Mouse (Mus musculus) neural tube, embryonic 12.5 days (tissue): ENCODE measurements around the gene Tardbp. TPM values are rescaled to one million over a fixed set of nuclear protein-coding genes. Genes with fewer than 3 reads are reported as not detected.

Source experiments
- ATAC-seq: fragments of 200-750 bp; cut with Nextera tagmentation; 2 replicates; pipeline ENCODE4 v1.8.0; 2017; ENCODE audit warnings: low read depth, mild to moderate bottlenecking, moderate TSS enrichment, moderate library complexity; ENCODE audit not compliant: low FRiP score
- H3K27ac ChIP-seq: fragments of 300-500 bp; sonication (generic); 2 replicates; pipeline ENCODE4 v1.5.1; 2016
- H3K27me3 ChIP-seq: fragments of 300-500 bp; sonication (generic); replicated peaks from 2 replicates; pipeline ENCODE4 v1.6.1; 2016; ENCODE audit warnings: mild to moderate bottlenecking
- H3K36me3 ChIP-seq: fragments of 300-500 bp; sonication (generic); 2 replicates; pipeline ENCODE4 v1.6.1; 2016; ENCODE audit warnings: mild to moderate bottlenecking
- H3K4me1 ChIP-seq: fragments of 300-500 bp; sonication (generic); 2 replicates; pipeline ENCODE4 v1.6.1; 2016
- H3K4me2 ChIP-seq: fragments of 300-500 bp; sonication (generic); replicated peaks from 2 replicates; pipeline ENCODE4 v1.6.1; 2016; ENCODE audit warnings: mild to moderate bottlenecking
- H3K4me3 ChIP-seq: fragments of 300-500 bp; sonication (generic); 2 replicates; pipeline ENCODE4 v1.5.1; 2016
- H3K9ac ChIP-seq: fragments of 300-500 bp; sonication (generic); 2 replicates; pipeline ENCODE4 v1.6.1; 2016; ENCODE audit warnings: mild to moderate bottlenecking
- H3K9me3 ChIP-seq: fragments of 300-500 bp; sonication (generic); 2 replicates; pipeline ENCODE4 v1.6.1; 2016; ENCODE audit warnings: mild to moderate bottlenecking
- WGBS: fragments of 180-500 bp; shearing (Covaris S2); methylation state at CpG from one replicate; pipeline ENCODE4 v1.1.7; 2016; 5-methylcytosine and 5-hydroxymethylcytosine counted together
- polyA plus RNA-seq: library from polyadenylated mRNA; unstranded; fragments of >200 nt; fragmentation: Nextera tagmentation; extraction: Ambion mirVana; gene quantifications from 2 replicates; pipeline ENCODE4 v1.2.1, GENCODE M21; 2016

The Tardbp gene
- polyA plus RNA-seq, 1 experiment from 2014 or later = 323 TPM

DNA sequence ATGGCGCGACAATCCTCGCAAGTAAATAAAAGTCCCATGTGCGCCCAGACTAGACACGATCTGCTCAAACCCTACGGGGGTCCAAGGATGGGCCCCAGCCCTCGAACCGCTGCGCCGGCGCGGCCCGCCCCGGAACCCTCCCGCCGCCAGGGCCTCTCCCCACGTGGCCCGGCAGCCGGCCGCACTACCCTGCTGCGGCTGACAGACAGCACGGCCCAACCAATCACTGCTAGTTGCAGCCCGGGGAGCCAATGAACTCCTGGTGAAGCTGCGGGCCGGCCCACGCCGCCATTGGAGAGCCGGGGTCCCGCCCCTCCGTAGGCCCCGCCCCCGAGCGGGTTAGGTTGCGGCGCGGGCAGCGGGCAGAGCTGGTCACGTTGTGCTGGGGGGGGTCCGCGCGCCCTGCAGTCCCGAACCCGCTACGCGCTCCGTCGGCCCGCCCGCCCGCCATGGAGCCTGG lies 35.6 kb downstream of the Tardbp start, which contains the start of gene Srm:
TSS of gene Srm (plus strand) at position 333 of the 460 bp plus-strand sequence.
- under 1% methylated on average over 50 of the region's 50 CpGs for WGBS
- H3K4me1 ChIP-seq = peaks cover 20% of the 10 kb centered on the region
- no peak within 1 kb of the TSS for H3K27ac ChIP-seq
- peak; percentile 99 for ATAC-seq
- peak within 1 kb of the TSS; percentile 98 for H3K4me2 ChIP-seq
- no peaks in the 10 kb centered on the region for H3K27me3 ChIP-seq
- H3K36me3 ChIP-seq = peaks cover 30% of the 10 kb centered on the region
- H3K9me3 ChIP-seq = no peaks in the 10 kb centered on the region
- peak within 1 kb of the TSS; percentile 94 for H3K4me3 ChIP-seq
- H3K9ac ChIP-seq = peak within 1 kb of the TSS; percentile 82

DNA sequence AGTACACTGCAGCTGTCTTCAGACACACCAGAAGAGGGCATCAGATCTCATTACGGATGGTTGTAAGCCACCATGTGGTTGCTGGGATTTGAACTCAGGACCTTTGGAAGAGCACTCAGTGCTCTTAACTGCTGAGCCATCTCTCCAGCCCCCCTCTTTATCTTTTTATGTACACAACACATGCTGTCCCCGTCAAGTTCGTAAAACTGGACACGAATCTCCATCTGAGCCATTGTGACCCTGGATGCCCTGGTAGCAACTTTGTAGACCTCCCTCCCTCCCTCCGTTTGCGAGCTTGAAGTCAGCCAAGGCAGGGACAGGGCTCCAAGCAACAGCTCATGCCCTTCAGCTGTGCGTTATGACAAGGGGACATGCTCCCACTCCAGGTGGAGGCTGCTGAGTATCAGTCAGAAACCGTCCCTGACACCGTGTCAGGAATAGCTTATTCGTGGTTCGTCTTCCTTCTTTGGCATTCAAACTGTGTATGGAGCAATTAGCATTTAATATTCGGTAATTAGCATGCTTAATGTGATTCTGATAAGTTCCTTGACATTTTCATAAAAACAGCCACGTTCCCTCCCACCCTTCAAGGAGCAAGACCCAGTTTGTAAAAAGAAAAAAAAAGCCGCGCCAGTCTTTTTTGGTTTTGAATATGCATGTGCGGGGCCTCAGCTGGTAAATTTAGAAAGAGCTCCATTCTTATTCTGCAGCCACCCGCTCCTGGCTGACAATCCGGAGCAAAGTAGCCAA lies 36.2 kb downstream of the Tardbp start:
- H3K27ac ChIP-seq = no peak overlapping the region
- H3K4me1 ChIP-seq = peaks cover 20% of the 10 kb centered on the region
- H3K9ac ChIP-seq = peak overlapping the region; percentile 82; the same call in 1 of the 2 replicates
- H3K9me3 ChIP-seq = no peaks in the 10 kb centered on the region
- WGBS = 6% methylated on average over 18 of the region's 18 CpGs
- peaks cover 24% of the 10 kb centered on the region for H3K36me3 ChIP-seq
- H3K27me3 ChIP-seq = no peaks in the 10 kb centered on the region
- peak overlapping the region; percentile 98 for H3K4me2 ChIP-seq
- no peak for ATAC-seq
- H3K4me3 ChIP-seq = peak overlapping the region; percentile 94

DNA sequence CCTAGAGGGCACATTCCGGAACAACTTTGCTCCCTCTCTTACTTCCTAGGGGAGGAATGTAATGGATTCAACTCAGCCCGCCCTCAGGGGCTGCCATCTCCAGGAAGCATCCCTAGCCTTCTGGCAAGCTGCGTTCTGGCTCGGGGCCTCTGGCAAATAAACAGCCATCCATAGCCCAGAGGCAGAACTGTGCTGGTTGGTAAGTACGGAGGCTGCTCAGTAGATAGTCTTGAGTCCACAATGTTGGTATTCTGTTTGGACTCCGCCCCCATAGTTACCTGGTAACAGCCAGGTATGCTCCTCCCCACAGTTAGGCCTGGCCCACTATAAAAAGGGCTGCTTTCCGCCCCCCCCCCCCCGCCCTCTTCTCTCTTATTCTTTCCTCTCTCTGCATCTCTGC lies 37.3 kb downstream of the Tardbp start:
- H3K27me3 ChIP-seq = no peaks in the 10 kb centered on the region
- peaks cover 16% of the 10 kb centered on the region for H3K36me3 ChIP-seq
- H3K4me2 ChIP-seq = no peak overlapping the region
- H3K4me3 ChIP-seq = no peak overlapping the region
- H3K4me1 ChIP-seq = peaks cover 20% of the 10 kb centered on the region
- H3K9ac ChIP-seq = no peak overlapping the region
- no peaks in the 10 kb centered on the region for H3K9me3 ChIP-seq
- WGBS = 61% methylated on average over 6 of the region's 8 CpGs
- ATAC-seq = no peak
- no peak overlapping the region for H3K27ac ChIP-seq

DNA sequence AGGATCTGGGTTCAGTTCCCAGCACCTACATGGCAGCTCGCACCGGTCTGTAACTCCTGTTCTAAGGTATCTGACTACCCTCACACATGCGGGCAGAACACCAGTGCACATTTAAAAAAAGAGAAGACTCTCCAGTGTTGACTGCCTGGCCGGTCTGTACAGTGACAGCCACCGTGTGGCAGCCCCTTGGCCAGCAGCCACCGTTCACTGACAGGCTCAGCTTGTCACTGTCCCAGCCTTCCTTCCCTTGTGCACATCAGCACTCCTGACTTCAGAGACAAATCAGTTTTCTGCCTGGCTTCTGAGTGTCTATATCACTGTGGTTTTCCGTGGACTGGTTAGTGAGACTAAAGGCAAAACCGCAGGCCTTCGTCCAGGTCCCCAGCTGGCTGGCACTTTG lies 38.0 kb downstream of the Tardbp start:
- no peak overlapping the region for H3K27ac ChIP-seq
- H3K4me2 ChIP-seq = no peak overlapping the region
- peaks cover 8% of the 10 kb centered on the region for H3K36me3 ChIP-seq
- no peak overlapping the region for H3K9ac ChIP-seq
- H3K4me3 ChIP-seq = no peak overlapping the region
- no peak for ATAC-seq
- WGBS = 86% methylated on average over 9 of the region's 9 CpGs
- peaks cover 20% of the 10 kb centered on the region for H3K4me1 ChIP-seq
- no peaks in the 10 kb centered on the region for H3K9me3 ChIP-seq
- no peaks in the 10 kb centered on the region for H3K27me3 ChIP-seq

DNA sequence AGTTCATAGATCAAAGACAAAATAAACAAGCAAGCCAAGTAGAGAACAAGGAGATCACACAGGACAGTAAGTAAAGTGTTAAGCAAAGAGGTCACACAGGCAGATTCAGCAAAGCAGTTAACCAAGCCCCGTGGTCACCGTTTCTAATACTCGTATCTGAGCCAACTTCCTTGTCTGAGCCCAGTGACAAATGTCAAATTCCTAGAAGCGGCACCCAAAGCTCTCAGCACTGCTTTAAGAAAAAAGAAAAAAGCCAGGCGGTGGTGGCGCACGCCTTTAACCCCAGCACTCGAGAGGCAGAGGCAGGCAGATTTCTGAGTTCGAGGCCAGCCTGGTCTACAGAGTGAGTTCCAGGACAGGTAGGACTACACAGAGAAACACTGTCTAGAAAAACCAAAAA lies 40.2 kb downstream of the Tardbp start:
- Histone ChIP-seq H3K4me1 (0 out of 2 replicates have a peak, but pooled peaks cover 4% of the 10 kb centered on the region), H3K4me3 (no peak overlapping the region), H3K9me3 (no peaks in the 10 kb centered on the region), H3K36me3 (peaks cover 21% of the 10 kb centered on the region), H3K27me3 (no peaks in the 10 kb centered on the region), H3K9ac (no peak overlapping the region), H3K27ac (no peak overlapping the region), H3K4me2 (no peak overlapping the region)
- no peak for ATAC-seq
- 87% methylated on average over 9 of the region's 9 CpGs for WGBS

DNA sequence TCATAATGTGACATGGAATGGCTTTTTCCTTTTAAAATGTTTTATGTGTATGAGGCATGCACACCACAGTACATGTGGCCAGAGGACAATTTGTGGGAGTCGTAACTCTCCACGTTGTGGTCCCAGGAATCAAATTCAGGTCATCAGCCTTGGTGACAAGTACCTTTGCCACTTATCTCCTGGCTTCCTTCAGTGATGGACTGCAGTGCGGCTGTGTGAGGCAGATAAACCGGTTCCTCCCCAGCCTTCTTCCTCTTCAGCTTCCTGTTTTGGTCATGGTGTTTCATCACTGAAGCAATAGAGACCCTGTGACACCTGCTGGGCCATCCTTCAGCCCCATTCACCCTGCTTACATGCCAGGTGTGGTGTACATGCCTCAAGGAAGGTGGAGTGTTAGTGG lies 43.6 kb downstream of the Tardbp start:
- H3K27ac ChIP-seq = no peak overlapping the region
- 85% methylated on average over 4 of the region's 4 CpGs for WGBS
- no peaks in the 10 kb centered on the region for H3K4me1 ChIP-seq
- no peak overlapping the region for H3K9ac ChIP-seq
- H3K27me3 ChIP-seq = no peaks in the 10 kb centered on the region
- no peak overlapping the region for H3K4me2 ChIP-seq
- no peak overlapping the region for H3K4me3 ChIP-seq
- ATAC-seq = no peak
- peaks cover 54% of the 10 kb centered on the region for H3K36me3 ChIP-seq
- H3K9me3 ChIP-seq = no peaks in the 10 kb centered on the region

DNA sequence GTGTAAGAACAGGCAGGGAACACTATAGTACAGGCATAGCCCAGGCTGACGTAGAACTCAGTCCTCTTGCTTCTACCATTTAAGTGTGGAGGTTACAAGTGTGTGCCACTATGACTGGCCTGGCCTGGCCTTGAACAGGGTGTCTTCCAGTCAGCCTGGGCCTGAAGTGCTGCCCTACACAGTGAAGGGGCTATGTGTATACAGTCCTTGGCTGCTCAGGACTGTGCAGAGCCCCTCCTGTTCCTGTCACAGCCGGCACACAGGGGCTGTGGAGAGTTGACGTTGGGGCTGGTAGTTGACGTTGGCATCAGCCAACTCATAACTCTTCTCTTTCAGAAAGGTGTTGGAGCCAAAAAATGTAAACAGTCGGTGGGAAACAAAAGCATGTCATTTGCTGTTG lies 45.4 kb downstream of the Tardbp start:
- Histone ChIP-seq H3K9ac (no peak overlapping the region), H3K27me3 (no peaks in the 10 kb centered on the region), H3K27ac (no peak overlapping the region), H3K4me1 (no peaks in the 10 kb centered on the region), H3K4me2 (no peak overlapping the region), H3K9me3 (no peaks in the 10 kb centered on the region), H3K36me3 (peaks cover 72% of the 10 kb centered on the region), H3K4me3 (no peak overlapping the region)
- 93% methylated on average over 5 of the region's 5 CpGs for WGBS
- no peak for ATAC-seq

DNA sequence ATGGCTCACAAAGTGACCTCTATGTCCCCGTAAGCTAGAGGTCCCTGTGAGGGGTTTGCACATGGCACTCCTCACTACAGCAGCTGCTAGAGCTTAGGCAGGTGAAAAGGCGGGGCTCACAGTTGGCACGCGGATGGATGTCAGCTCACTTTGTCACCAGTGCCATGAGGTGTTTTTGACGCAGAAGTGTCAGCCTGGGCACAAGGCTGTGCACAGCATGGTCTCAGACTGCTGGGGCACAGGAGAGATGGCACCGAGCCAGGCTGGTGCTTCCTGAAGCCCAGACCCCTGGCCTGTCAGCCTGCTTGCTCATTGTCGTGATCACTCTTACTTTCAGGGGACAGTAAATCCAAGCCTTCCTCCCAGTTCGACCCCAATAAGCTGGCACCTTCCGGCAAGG lies 46.1 kb downstream of the Tardbp start:
- no peak overlapping the region for H3K4me2 ChIP-seq
- no peak overlapping the region for H3K9ac ChIP-seq
- no peak for ATAC-seq
- no peak overlapping the region for H3K4me3 ChIP-seq
- H3K36me3 ChIP-seq = peaks cover 78% of the 10 kb centered on the region
- H3K4me1 ChIP-seq = no peaks in the 10 kb centered on the region
- H3K9me3 ChIP-seq = no peaks in the 10 kb centered on the region
- WGBS = 92% methylated on average over 9 of the region's 9 CpGs
- no peaks in the 10 kb centered on the region for H3K27me3 ChIP-seq
- H3K27ac ChIP-seq = no peak overlapping the region

DNA sequence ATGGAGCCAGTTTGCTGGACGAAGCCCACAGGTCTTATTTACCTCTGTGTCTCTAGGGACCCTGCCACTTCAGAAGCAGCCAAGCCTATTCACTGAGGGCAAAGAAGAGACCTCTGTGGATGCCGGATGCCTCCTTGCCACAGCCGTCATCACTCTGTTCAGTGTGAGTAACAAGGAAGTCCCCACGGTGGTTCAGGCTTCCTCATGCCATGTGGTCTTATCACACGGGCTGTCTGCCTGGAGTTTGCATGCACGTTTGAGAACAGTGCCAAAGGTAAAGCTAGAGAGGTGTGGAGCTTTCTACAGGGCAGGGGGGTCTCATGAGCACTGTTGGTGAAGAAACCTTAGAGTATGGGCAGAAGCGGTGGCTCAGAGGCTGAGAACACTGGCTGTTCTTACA lies 53.6 kb downstream of the Tardbp start:
- H3K36me3 ChIP-seq = peaks cover 97% of the 10 kb centered on the region
- WGBS = 95% methylated on average over 7 of the region's 7 CpGs
- ATAC-seq = no peak

DNA sequence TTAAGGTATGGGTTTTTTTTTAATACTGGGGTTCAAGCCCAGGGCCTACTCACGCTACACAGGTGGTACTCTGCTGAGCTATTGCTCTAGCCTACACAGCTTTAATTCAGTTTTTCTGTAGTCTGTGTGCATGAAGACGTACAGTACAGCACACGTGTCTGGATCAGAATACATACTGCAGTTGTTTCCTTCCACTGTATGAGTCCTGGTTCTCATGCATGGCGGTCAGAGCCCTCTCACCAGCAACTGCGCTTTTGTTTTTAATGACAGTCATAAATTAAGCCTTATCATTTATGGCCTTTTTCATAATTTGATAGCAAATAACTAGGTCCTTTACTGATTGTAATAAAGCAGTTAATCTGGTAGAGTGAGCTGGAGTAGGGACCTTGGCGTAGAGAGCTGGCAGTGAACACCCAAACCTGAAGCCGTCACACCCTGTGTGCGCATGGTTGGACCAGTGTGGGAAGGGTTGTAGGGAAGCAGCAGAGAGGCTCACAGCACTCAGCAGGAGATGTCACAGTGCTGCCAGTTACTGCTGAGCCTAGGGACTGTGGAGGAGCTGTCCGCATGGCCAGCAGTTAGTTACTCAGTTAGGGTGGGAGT lies 56.0 kb downstream of the Tardbp start:
- H3K4me1 ChIP-seq = no peaks in the 10 kb centered on the region
- no peaks in the 10 kb centered on the region for H3K27me3 ChIP-seq
- WGBS = 96% methylated on average over 9 of the region's 9 CpGs
- no peak overlapping the region for H3K27ac ChIP-seq
- no peak overlapping the region for H3K9ac ChIP-seq
- H3K9me3 ChIP-seq = no peaks in the 10 kb centered on the region
- H3K36me3 ChIP-seq = peaks cover 97% of the 10 kb centered on the region
- ATAC-seq = no peak
- H3K4me2 ChIP-seq = no peak overlapping the region
- no peak overlapping the region for H3K4me3 ChIP-seq

More for the DNA sequence above, 53.6 kb downstream of the Tardbp start:
- no peaks in the 10 kb centered on the region for H3K9me3 ChIP-seq
- H3K27ac ChIP-seq = no peak overlapping the region
- no peaks in the 10 kb centered on the region for H3K27me3 ChIP-seq
- no peak overlapping the region for H3K4me2 ChIP-seq
- H3K4me3 ChIP-seq = no peak overlapping the region
- H3K9ac ChIP-seq = no peak overlapping the region
- H3K4me1 ChIP-seq = no peaks in the 10 kb centered on the region

DNA sequence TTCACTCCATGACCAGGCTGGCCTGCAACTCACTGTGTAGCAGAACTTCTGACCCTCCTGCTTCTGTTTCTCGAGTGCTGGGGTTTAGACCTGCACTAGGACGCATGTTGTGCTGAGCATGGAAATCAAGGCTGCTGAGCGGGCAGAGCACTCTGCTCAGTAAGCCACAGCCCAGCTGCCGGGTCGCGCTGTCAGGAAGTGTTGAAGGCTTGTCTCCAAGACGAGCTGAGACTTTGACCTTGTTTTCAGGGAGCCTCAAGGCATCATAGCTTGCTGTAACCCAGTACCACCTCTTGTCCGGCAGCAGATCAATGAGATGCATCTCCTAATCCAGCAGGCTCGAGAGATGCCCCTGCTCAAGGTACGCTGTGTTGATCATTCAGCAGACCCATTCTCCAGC lies 56.7 kb downstream of the Tardbp start:
- H3K4me1 ChIP-seq = no peaks in the 10 kb centered on the region
- no peak overlapping the region for H3K4me2 ChIP-seq
- H3K27ac ChIP-seq = no peak overlapping the region
- no peak overlapping the region for H3K9ac ChIP-seq
- ATAC-seq = no peak
- H3K36me3 ChIP-seq = peaks cover 97% of the 10 kb centered on the region
- H3K9me3 ChIP-seq = no peaks in the 10 kb centered on the region
- 91% methylated on average over 10 of the region's 10 CpGs for WGBS
- H3K27me3 ChIP-seq = no peaks in the 10 kb centered on the region
- H3K4me3 ChIP-seq = no peak overlapping the region

DNA sequence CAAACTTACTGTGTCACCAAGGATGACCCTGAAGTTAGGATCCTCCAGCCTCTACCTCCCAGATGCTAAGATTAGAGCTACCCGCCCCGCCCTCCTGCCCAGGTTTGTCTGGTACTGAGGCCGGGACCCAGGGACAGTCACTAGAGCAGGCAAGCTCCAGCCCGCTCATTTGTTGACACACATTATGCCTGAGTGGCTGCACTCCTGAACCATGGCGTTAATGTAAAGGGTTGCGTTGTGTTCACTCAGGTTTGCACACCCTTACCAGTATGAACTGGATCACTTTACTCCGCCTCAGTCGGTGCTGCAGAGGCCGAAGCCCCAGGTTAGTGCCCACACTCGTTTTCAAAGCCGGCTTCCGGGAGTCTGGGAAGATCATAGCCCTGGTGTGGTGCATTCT lies 63.2 kb downstream of the Tardbp start:
- peaks cover 86% of the 10 kb centered on the region for H3K36me3 ChIP-seq
- H3K4me1 ChIP-seq = peaks cover 3% of the 10 kb centered on the region; the same call in 1 of the 2 replicates
- no peak overlapping the region for H3K4me2 ChIP-seq
- 95% methylated on average over 12 of the region's 12 CpGs for WGBS
- H3K9ac ChIP-seq = no peak overlapping the region
- H3K4me3 ChIP-seq = no peak overlapping the region
- ATAC-seq = no peak
- no peaks in the 10 kb centered on the region for H3K9me3 ChIP-seq
- no peaks in the 10 kb centered on the region for H3K27me3 ChIP-seq
- H3K27ac ChIP-seq = no peak overlapping the region
